ENCODE assay signal across 19 mouse cellular contexts in the genomic region with DNA sequence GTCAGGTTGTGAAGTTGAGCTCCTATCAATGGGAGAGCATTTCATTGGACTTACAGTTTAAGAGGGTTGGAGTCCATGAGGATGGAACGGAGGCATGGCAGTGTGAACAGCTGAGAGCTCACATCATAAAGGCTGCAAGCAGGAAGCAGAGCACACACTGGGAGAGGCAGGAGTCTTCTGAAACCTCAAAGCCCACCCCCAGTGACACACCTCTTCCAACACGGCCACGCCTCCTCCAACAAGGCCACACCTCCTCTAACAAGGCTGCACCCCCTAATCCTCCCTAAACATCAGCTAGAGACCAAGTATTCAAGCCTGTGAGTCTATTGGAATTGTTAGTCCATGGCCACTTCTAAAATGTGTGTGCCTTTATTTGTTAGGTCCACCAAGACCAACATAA. TPM values are rescaled to one million over a fixed set of nuclear protein-coding genes. Genes with fewer than 3 reads are reported as not detected.
A peak's percentile ranks its signal among the peaks of the same experiment; 100 is the strongest.
DNase-seq lines count a peak whose midpoint lies in the region; TF ChIP-seq lines count a peak whose summit lies in the region.
"Had no signal": no experiment of that assay in that cellular context is flagged by ENCODE, and none has a peak within 500 bp of the region (broad histone marks: within the 10 kb centered on the region; RNA-seq: fewer than 3 reads in every experiment).

No protein-coding gene starts in this region.

- H3K36me3 ChIP-seq in MEL (ENCODE audit: control insufficient read depth in 1 of 2, insufficient read depth in 2 of 2, low read length in 2 of 2): peaks cover 0 to 18% of the 10 kb centered on the region in 2 experiments; a peak in 2 of 4 replicates
- H3K36me3 ChIP-seq: embryonic facial prominence, embryonic 12.5 days; G1E; hindbrain, embryonic 10.5 days; kidney, embryonic 15.5 days; limb, embryonic 12.5 days; midbrain, embryonic 10.5 days; neural tube, embryonic 15.5 days; stomach, embryonic 15.5 days had no signal

- H3K9ac ChIP-seq in MEL (ENCODE audit: control insufficient read depth, low read depth, low read length, poor library complexity, severe bottlenecking): no peak overlapping the region
- H3K9ac ChIP-seq: embryonic facial prominence, embryonic 12.5 days; kidney, embryonic 15.5 days; limb, embryonic 12.5 days; neural tube, embryonic 15.5 days; stomach, embryonic 15.5 days had no signal

- DNase-seq in retina, postnatal 1 day: peak; percentile 19
- no peak for DNase-seq in retina, embryonic 14.5 days (ENCODE audit: low spot score)
- peak; percentile 60 for DNase-seq in MEL (ENCODE audit: low read depth, low spot score)
- DNase-seq in induced T-regulatory cell, adult 2 months (ENCODE audit: low read depth): peak; percentile 45
- no peak for DNase-seq in adrenal gland, postnatal 36 days
- no peak for DNase-seq in gastrocnemius, adult 2 months
- no peak for DNase-seq in kidney, postnatal 25 days
- DNase-seq: adrenal gland, postnatal 25 days; cerebellum, postnatal 25 days; gastrocnemius, postnatal 25 days had no signal

- TF ChIP-seq CTCF in MEL (IDR thresholded peaks at IDR 0.05 in 2 of 3, conservative IDR thresholded peaks at IDR 0.05 in 1 of 3; ENCODE audit: control insufficient read depth in 1 of 3, insufficient read depth in 1 of 3, low read depth in 2 of 3, low read length in 3 of 3, poor library complexity in 1 of 3, severe bottlenecking in 1 of 3): no peak
- no peak for TF ChIP-seq CTCF in gastrocnemius, adult 2 months (IDR thresholded peaks at IDR 0.05)

- H3K4me3 ChIP-seq in MEL (ENCODE audit: control insufficient read depth in 1 of 2, insufficient read depth in 1 of 2, low read depth in 2 of 2, low read length in 2 of 2): no peak overlapping the region
- no peak overlapping the region for H3K4me3 ChIP-seq in gastrocnemius, adult 2 months
- H3K4me3 ChIP-seq: embryonic facial prominence, embryonic 12.5 days; hindbrain, embryonic 10.5 days; kidney, embryonic 15.5 days; layer of hippocampus, adult 2 months; limb, embryonic 12.5 days; midbrain, embryonic 10.5 days; neural tube, embryonic 15.5 days; stomach, embryonic 15.5 days had no signal

- no peaks in the 10 kb centered on the region for H3K9me3 ChIP-seq in MEL (replicated peaks; ENCODE audit: insufficient read depth, low read length)
- H3K9me3 ChIP-seq: embryonic facial prominence, embryonic 12.5 days; G1E; hindbrain, embryonic 10.5 days; kidney, embryonic 15.5 days; limb, embryonic 12.5 days; midbrain, embryonic 10.5 days; neural tube, embryonic 15.5 days; stomach, embryonic 15.5 days had no signal

- H3K27me3 ChIP-seq in MEL (ENCODE audit: control insufficient read depth in 1 of 2, insufficient read depth in 2 of 2, low read length in 2 of 2): no peaks in the 10 kb centered on the region
- H3K27me3 ChIP-seq: embryonic facial prominence, embryonic 12.5 days; kidney, embryonic 15.5 days; limb, embryonic 12.5 days; neural tube, embryonic 15.5 days; stomach, embryonic 15.5 days had no signal

- intact Hi-C loops in gastrocnemius, adult 2 months (cut with DNase I): loop anchor here (10.0 kb wide), 1 partner anchor 291 kb away; no protein-coding TSS in a partner anchor

- no peak for TF ChIP-seq POLR2A in MEL (IDR thresholded peaks at IDR 0.05; ENCODE audit: control insufficient read depth in 1 of 2, insufficient read depth in 1 of 2, low read depth in 1 of 2, low read length in 2 of 2, poor library complexity in 1 of 2)

- TF ChIP-seq RAD21 in MEL (IDR thresholded peaks at IDR 0.05; ENCODE audit: low read depth, low read length): no peak

- no peak for TF ChIP-seq EP300 in MEL (IDR thresholded peaks at IDR 0.05; ENCODE audit: low read depth in 1 of 2, low read length in 2 of 2)

- H3K4me1 ChIP-seq in MEL (ENCODE audit: control insufficient read depth in 1 of 2, insufficient read depth in 2 of 2, low read length in 2 of 2): peaks cover 16 to 32% of the 10 kb centered on the region in 2 experiments
- H3K4me1 ChIP-seq: embryonic facial prominence, embryonic 12.5 days had no signal

- no peaks in the 10 kb centered on the region for H3K79me2 ChIP-seq in MEL (ENCODE audit: control insufficient read depth, insufficient read depth, low read length, poor library complexity)

- H3K27ac ChIP-seq in MEL (ENCODE audit: control insufficient read depth, low read depth, low read length): no peak overlapping the region
- H3K27ac ChIP-seq in gastrocnemius, adult 2 months: no peak overlapping the region
- H3K27ac ChIP-seq: embryonic facial prominence, embryonic 12.5 days; hindbrain, embryonic 10.5 days; kidney, embryonic 15.5 days; layer of hippocampus, adult 2 months; limb, embryonic 12.5 days; midbrain, embryonic 10.5 days; neural tube, embryonic 15.5 days; stomach, embryonic 15.5 days had no signal

TF ChIP-seq in MEL, 35 proteins besides CTCF, POLR2A, EP300 and RAD21:
- no peak for TF ChIP-seq GABPA (IDR thresholded peaks at IDR 0.05; ENCODE audit: low read depth, low read length)
- 0 out of 2 replicates have a peak, but pooled peaks have one; percentile 3 for TF ChIP-seq ELF1 (IDR thresholded peaks at IDR 0.05; ENCODE audit: low read depth, low read length)

RNA-seq across cellular contexts. Expression of a gene that starts 6.6 kb away (rescaled TPM):
- 34.9 and 36.0 TPM in 2 replicates for total RNA-seq in MEL (2012; rRNA removed)
- polyA plus RNA-seq in MEL (2012; ENCODE audit: insufficient read depth in 1 of 2, insufficient read length in 2 of 2, low read depth in 1 of 2, low replicate concordance in 2 of 2, missing spikeins in 1 of 2): 100 to 1,000 TPM in 1 of 2 experiments, 10 to 100 TPM in 1; 71.8 to 275 TPM
- 10 to 100 TPM; 46.6 to 58.6 TPM for total RNA-seq in adrenal gland, postnatal 36 days (2021)
- 10 to 100 TPM; 22.2 to 24.6 TPM for total RNA-seq in gastrocnemius, adult 2 months (2021)

RNA-seq across cellular contexts. Expression of a gene that starts 21.9 kb away (rescaled TPM):
- 21.2 and 21.3 TPM in 2 replicates for total RNA-seq in MEL (2012; rRNA removed)
- polyA plus RNA-seq in MEL (2012; ENCODE audit: insufficient read depth in 1 of 2, insufficient read length in 2 of 2, low read depth in 1 of 2, low replicate concordance in 2 of 2, missing spikeins in 1 of 2): 10 to 100 TPM in 1 of 2 experiments, not detected in 1; 32.1 TPM
- 10 to 100 TPM; 32.8 to 43.2 TPM for total RNA-seq in adrenal gland, postnatal 36 days (2021)
- 10 to 100 TPM; 40.0 to 56.9 TPM for total RNA-seq in gastrocnemius, adult 2 months (2021)

RNA-seq across cellular contexts. Expression of a gene that starts 48.9 kb away (rescaled TPM):
- 9.6 TPM in 2 replicates for total RNA-seq in MEL (2012; rRNA removed)
- 10 to 100 TPM in 1 of 2 experiments, not detected in 1; 12.7 TPM for polyA plus RNA-seq in MEL (2012; ENCODE audit: insufficient read depth in 1 of 2, insufficient read length in 2 of 2, low read depth in 1 of 2, low replicate concordance in 2 of 2, missing spikeins in 1 of 2)
- 10 to 100 TPM; 14.0 to 21.1 TPM for total RNA-seq in adrenal gland, postnatal 36 days (2021)
- 10 to 100 TPM; 15.6 to 21.0 TPM for total RNA-seq in gastrocnemius, adult 2 months (2021)

Comparison
In these comparisons a context has a peak if more than half of its experiments do, and no peak if none do; other contexts are left out.
1. DNase-seq: peak in retina, postnatal 1 day (single experiment), MEL (single experiment) and induced T-regulatory cell, adult 2 months (single experiment); none in retina, embryonic 14.5 days (single experiment), adrenal gland, postnatal 36 days (0 of 2), gastrocnemius, adult 2 months (single experiment) and kidney, postnatal 25 days (0 of 2).